Mouse (Mus musculus) MEL (cell line): ENCODE measurements around the gene Gm21985. TPM values are rescaled to one million over a fixed set of nuclear protein-coding genes. Genes with fewer than 3 reads are reported as not detected.

ENCODE experiments used
- DNase-seq: peaks from one replicate; pipeline ENCODE4 v3.0.0; 2011; ENCODE audit warnings: low read depth, low spot score
- H3K27ac ChIP-seq: 2 replicates; pipeline ENCODE4 v1.5.1; 2012; ENCODE audit warnings: low read depth, mild to moderate bottlenecking, control low read depth, low read length, moderate library complexity; ENCODE audit not compliant: control insufficient read depth
- H3K27me3 ChIP-seq, 2 experiments: fragments of 150-350 bp in 1 of 2; sonication (generic) in 1 of 2; 2 replicates each; pipeline ENCODE4 v1.6.1; 2012; ENCODE audit warnings: low read length in 2 of 2, mild to moderate bottlenecking in 2 of 2, improper control_type of control experiment in 1 of 2, moderate library complexity in 1 of 2; ENCODE audit not compliant: insufficient read depth in 2 of 2, control insufficient read depth in 1 of 2
- H3K36me3 ChIP-seq, 2 experiments: 2 replicates each; pipeline ENCODE4 v1.6.1; 2012 to 2014; ENCODE audit warnings: low read length in 2 of 2, improper control_type of control experiment in 1 of 2, inconsistent platforms in 1 of 2, mild to moderate bottlenecking in 1 of 2; ENCODE audit not compliant: insufficient read depth in 2 of 2, control insufficient read depth in 1 of 2
- H3K4me1 ChIP-seq, 2 experiments: fragments of 150-350 bp in 1 of 2; sonication (generic) in 1 of 2; 2 replicates each; pipeline ENCODE4 v1.6.1; 2012; ENCODE audit warnings: low read length in 2 of 2, improper control_type of control experiment in 1 of 2, mild to moderate bottlenecking in 1 of 2; ENCODE audit not compliant: insufficient read depth in 2 of 2, control insufficient read depth in 1 of 2
- H3K4me3 ChIP-seq, 2 experiments: fragments of 150-350 bp in 1 of 2; sonication (generic) in 1 of 2; 2 replicates each; pipeline ENCODE4 v1.5.1; 2012; ENCODE audit warnings: low read depth in 2 of 2, low read length in 2 of 2, mild to moderate bottlenecking in 2 of 2, moderate library complexity in 2 of 2, control low read depth in 1 of 2, improper control_type of control experiment in 1 of 2; ENCODE audit not compliant: control insufficient read depth in 1 of 2, insufficient read depth in 1 of 2
- H3K79me2 ChIP-seq: 2 replicates; pipeline ENCODE4 v1.6.1; 2012; ENCODE audit warnings: mild to moderate bottlenecking, low read length, moderate library complexity; ENCODE audit not compliant: control insufficient read depth, poor library complexity, insufficient read depth
- H3K9ac ChIP-seq: 2 replicates; pipeline ENCODE4 v1.6.1; 2012; ENCODE audit warnings: low read depth, mild to moderate bottlenecking, control low read depth, low read length, moderate library complexity; ENCODE audit not compliant: control insufficient read depth, poor library complexity, severe bottlenecking
- H3K9me3 ChIP-seq: fragments of 150-350 bp; sonication (generic); replicated peaks from 2 replicates; pipeline ENCODE4 v1.6.1; 2012; ENCODE audit warnings: mild to moderate bottlenecking, low read length, improper control_type of control experiment, moderate library complexity; ENCODE audit not compliant: insufficient read depth
- BHLHE40 ChIP-seq: IDR thresholded peaks from 2 replicates; pipeline ENCODE4 v1.6.1; 2012; ENCODE audit warnings: low read depth, mild to moderate bottlenecking, inconsistent platforms, low read length, improper control_type of control experiment, borderline replicate concordance
- CHD1 ChIP-seq: IDR thresholded peaks from 2 replicates; pipeline ENCODE4 v1.6.1; 2012; ENCODE audit warnings: low read depth, mild to moderate bottlenecking, inconsistent platforms, low read length, improper control_type of control experiment
- CHD2 ChIP-seq: IDR thresholded peaks from 2 replicates; pipeline ENCODE4 v1.6.1; 2011; ENCODE audit warnings: low read length, improper control_type of control experiment
- ELF1 ChIP-seq: IDR thresholded peaks from 2 replicates; pipeline ENCODE4 v1.6.1; 2014; ENCODE audit warnings: low read depth, mild to moderate bottlenecking, inconsistent platforms, low read length, improper control_type of control experiment, moderate library complexity
- EP300 ChIP-seq, 2 experiments: IDR thresholded peaks; 2 replicates each; pipeline ENCODE4 v1.6.1; 2011; ENCODE audit warnings: improper control_type of control experiment in 2 of 2, low read length in 2 of 2, low read depth in 1 of 2, mild to moderate bottlenecking in 1 of 2
- ETS1 ChIP-seq: IDR thresholded peaks from 2 replicates; pipeline ENCODE4 v1.6.1; 2012; ENCODE audit warnings: low read depth, mild to moderate bottlenecking, inconsistent platforms, low read length, improper control_type of control experiment, moderate library complexity
- HCFC1 ChIP-seq: IDR thresholded peaks from 2 replicates; pipeline ENCODE4 v1.6.1; 2012; ENCODE audit warnings: low read depth, mild to moderate bottlenecking, inconsistent platforms, low read length, improper control_type of control experiment, moderate library complexity
- JUND ChIP-seq: IDR thresholded peaks from 2 replicates; pipeline ENCODE4 v1.6.1; 2011; ENCODE audit warnings: low read depth, mild to moderate bottlenecking, improper control_type of control experiment, low read length
- MAFK ChIP-seq: IDR thresholded peaks from 2 replicates; pipeline ENCODE4 v1.6.1; 2011; ENCODE audit warnings: low read depth, mild to moderate bottlenecking, low read length, improper control_type of control experiment, borderline replicate concordance
- POLR2AphosphoS5 ChIP-seq: IDR thresholded peaks from 2 replicates; pipeline ENCODE4 v1.6.1; 2012; ENCODE audit warnings: low read depth, borderline replicate concordance, mild to moderate bottlenecking, inconsistent platforms, low read length, moderate library complexity, mixed read lengths
- SIN3A ChIP-seq: IDR thresholded peaks from 2 replicates; pipeline ENCODE4 v1.6.1; 2012; ENCODE audit warnings: low read length, improper control_type of control experiment, inconsistent platforms
- SMC3 ChIP-seq: IDR thresholded peaks from 2 replicates; pipeline ENCODE4 v1.6.1; 2011; ENCODE audit warnings: low read depth, low read length, improper control_type of control experiment
- TAL1 ChIP-seq: IDR thresholded peaks from 2 replicates; pipeline ENCODE4 v1.6.1; 2012; ENCODE audit warnings: mild to moderate bottlenecking, inconsistent platforms, low read length, moderate library complexity, mixed read lengths
- TCF12 ChIP-seq: IDR thresholded peaks from 2 replicates; pipeline ENCODE4 v1.6.1; 2014; ENCODE audit warnings: low read depth, mild to moderate bottlenecking, inconsistent platforms, low read length, improper control_type of control experiment, moderate library complexity
- USF2 ChIP-seq, 2 experiments: IDR thresholded peaks; 2 replicates each; pipeline ENCODE4 v1.6.1; 2011 to 2012; ENCODE audit warnings: improper control_type of control experiment in 2 of 2, low read length in 2 of 2, borderline replicate concordance in 1 of 2, inconsistent platforms in 1 of 2, low read depth in 1 of 2, mild to moderate bottlenecking in 1 of 2; ENCODE audit not compliant: insufficient read depth in 1 of 2
- ZKSCAN1 ChIP-seq: IDR thresholded peaks from 2 replicates; pipeline ENCODE4 v1.6.1; 2012; ENCODE audit warnings: low read depth, mild to moderate bottlenecking, inconsistent platforms, low read length, improper control_type of control experiment, moderate library complexity
- ZMIZ1 ChIP-seq: IDR thresholded peaks from 2 replicates; pipeline ENCODE4 v1.6.1; 2012; ENCODE audit warnings: low read depth, mild to moderate bottlenecking, inconsistent platforms, low read length, improper control_type of control experiment, moderate library complexity
- ZNF384 ChIP-seq: IDR thresholded peaks from 2 replicates; pipeline ENCODE4 v1.6.1; 2012; ENCODE audit warnings: low read depth, mild to moderate bottlenecking, inconsistent platforms, low read length, improper control_type of control experiment
- polyA plus RNA-seq, 2 experiments: library from polyadenylated mRNA; stranded (reverse) in 1 of 2; unstranded in 1 of 2; fragments of >175 nt in 1 of 2; fragments of >200 nt in 1 of 2; gene quantifications; 2 replicates each; pipeline versions ENCODE4 v1.2.1 to v1.2.4; 2012; ENCODE audit warnings: low replicate concordance in 2 of 2, low read depth in 1 of 2; ENCODE audit not compliant: insufficient read length in 2 of 2, insufficient read depth in 1 of 2, missing spikeins in 1 of 2
- total RNA-seq: library from RNA; depleted of rRNA; stranded (reverse); fragments of 300-350 nt; gene quantifications from 2 replicates; pipeline ENCODE4 v1.2.3, GENCODE M21; 2012

Gene Gm21985
- total and polyA plus RNA-seq, 3 experiments = 0.04 TPM; not detected in 2

DNA sequence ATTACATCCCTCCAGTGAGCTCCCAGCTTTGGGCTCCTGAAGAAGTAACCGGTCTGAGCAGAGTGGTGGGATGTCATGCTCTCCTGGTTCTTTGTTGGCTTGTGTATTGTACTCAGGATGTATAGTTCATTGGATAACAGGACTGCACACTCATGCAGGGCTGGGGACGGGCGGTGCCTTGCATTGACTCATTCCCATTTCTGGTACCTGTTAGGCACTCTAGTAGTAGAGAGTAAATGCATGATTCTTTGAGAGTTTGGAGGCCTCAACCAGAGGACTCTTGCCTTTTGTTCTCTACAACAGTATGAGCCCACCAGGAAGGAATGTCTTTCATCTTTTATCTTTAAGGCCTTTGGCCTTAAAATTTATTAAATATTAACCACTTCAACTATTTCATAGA is 10.8 kb downstream of the Gm21985 start:
- Histone ChIP-seq H3K9me3 (no peaks in the 10 kb centered on the region), H3K9ac (no peak overlapping the region), H3K27me3 (no peaks in the 10 kb centered on the region), H3K4me1 (peaks cover 3 to 5% of the 10 kb centered on the region in 2 experiments; a peak in 3 of 4 replicates), H3K4me3 (no peak overlapping the region), H3K27ac (no peak overlapping the region), H3K79me2 (peaks cover 5% of the 10 kb centered on the region; the same call in 1 of the 2 replicates), H3K36me3 (peaks cover 0 to 4% of the 10 kb centered on the region in 2 experiments; a peak in 2 of 4 replicates)
- TF ChIP-seq ETS1 (no peak), BHLHE40 (no peak), TAL1 (no peak), CHD2 (no peak), MAFK (no peak), CHD1 (no peak), SMC3 (no peak), ELF1 (no peak), JUND (no peak), TCF12 (no peak), ZKSCAN1 (no peak), SIN3A (no peak), HCFC1 (no peak), POLR2AphosphoS5 (no peak), EP300 (IDR thresholded peaks at IDR 0.05; ENCODE audit: low read depth in 1 of 2, low read length in 2 of 2) (no peak)
- no peak for DNase-seq

DNA sequence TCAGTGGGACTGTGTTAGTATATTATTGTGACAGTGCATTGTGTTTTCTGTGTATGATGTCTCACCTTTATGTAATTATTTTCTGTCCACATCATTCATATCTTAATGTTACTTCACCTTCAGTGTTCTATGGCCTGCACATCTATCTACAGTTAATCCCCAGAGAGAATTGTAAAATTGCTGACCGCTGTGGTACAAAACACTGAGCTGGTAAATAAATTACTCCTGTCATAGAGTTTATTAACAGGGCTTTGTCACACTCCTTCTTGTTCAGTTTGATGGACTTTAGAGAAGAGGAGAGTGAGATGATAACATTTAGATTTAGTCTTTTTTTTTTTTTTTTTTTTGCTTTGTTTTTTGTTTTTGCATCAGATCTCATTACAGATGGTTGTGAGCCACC is 16.7 kb downstream of the Gm21985 start:
- TF ChIP-seq CHD1 (no peak), USF2 (IDR thresholded peaks at IDR 0.05; ENCODE audit: borderline replicate concordance in 1 of 2, insufficient read depth in 1 of 2, low read depth in 1 of 2, low read length in 2 of 2) (no peak), ZNF384 (0 out of 2 replicates have a peak, but pooled peaks have one; percentile 62), ZMIZ1 (no peak), ETS1 (no peak)
- TF ChIP-seq, all 39 proteins: peak for 1
- H3K79me2 ChIP-seq = peaks cover 10% of the 10 kb centered on the region

More for the DNA sequence above, 16.7 kb downstream of the Gm21985 start:
- Histone ChIP-seq H3K36me3 (peaks cover 0 to 17% of the 10 kb centered on the region in 2 experiments; a peak in 2 of 4 replicates), H3K27me3 (no peaks in the 10 kb centered on the region), H3K4me3 (no peak overlapping the region), H3K9ac (no peak overlapping the region), H3K9me3 (no peaks in the 10 kb centered on the region), H3K4me1 (peaks cover 5 to 26% of the 10 kb centered on the region in 2 experiments; a peak in 2 of 4 replicates), H3K27ac (no peak overlapping the region)
- no peak for DNase-seq
